Mouse (Mus musculus) kidney, postnatal 0 days (tissue): ENCODE data around the gene Gm12695. TPM values are rescaled to one million over a fixed set of nuclear protein-coding genes. Genes with fewer than 3 reads are reported as not detected.

Source experiments
- ATAC-seq: fragments of 200-750 bp; cut with Nextera tagmentation; replicated peaks from 2 replicates; pipeline ENCODE4 v1.8.0; 2017; ENCODE audit warnings: low read depth, moderate number of reproducible peaks, moderate TSS enrichment, moderate library complexity; ENCODE audit not compliant: low FRiP score
- DNase-seq: peaks from one replicate; pipeline ENCODE4 v3.0.0-alpha.2; 2016; ENCODE audit warnings: low spot score
- H3K27ac ChIP-seq: fragments of 300-500 bp; sonication (generic); 2 replicates; pipeline ENCODE4 v1.5.1; 2014; ENCODE audit warnings: mild to moderate bottlenecking
- H3K27me3 ChIP-seq: fragments of 300-500 bp; sonication (generic); 2 replicates; pipeline ENCODE4 v1.6.1; 2014; ENCODE audit warnings: low read length, mixed read lengths; ENCODE audit not compliant: insufficient read depth
- H3K36me3 ChIP-seq: fragments of 300-500 bp; sonication (generic); 2 replicates; pipeline ENCODE4 v1.6.1; 2014; ENCODE audit warnings: low read length, mixed read lengths; ENCODE audit not compliant: insufficient read depth
- H3K4me1 ChIP-seq: fragments of 300-500 bp; sonication (generic); replicated peaks from 2 replicates; pipeline ENCODE4 v1.6.1; 2014; ENCODE audit warnings: antibody characterized with exemption, low read length, mixed read lengths; ENCODE audit not compliant: insufficient read depth
- H3K4me2 ChIP-seq: fragments of 300-500 bp; sonication (generic); 2 replicates; pipeline ENCODE4 v1.6.1; 2014; ENCODE audit warnings: mild to moderate bottlenecking, low read length, moderate library complexity, mixed read lengths
- H3K4me3 ChIP-seq: fragments of 300-500 bp; sonication (generic); replicated peaks from 2 replicates; pipeline ENCODE4 v1.5.1; 2014; ENCODE audit warnings: low read depth, low read length
- H3K9ac ChIP-seq: fragments of 300-500 bp; sonication (generic); 2 replicates; pipeline ENCODE4 v1.6.1; 2014; ENCODE audit warnings: low read depth, low read length
- H3K9me3 ChIP-seq: fragments of 300-500 bp; sonication (generic); replicated peaks from 2 replicates; pipeline ENCODE4 v1.6.1; 2016; ENCODE audit warnings: low read length, inconsistent platforms, mixed read lengths
- CTCF ChIP-seq: IDR thresholded peaks from 2 replicates; pipeline ENCODE4 v1.5.1; 2016; ENCODE audit warnings: antibody characterized with exemption, low read depth, mild to moderate bottlenecking, moderate library complexity
- WGBS: fragments of 180-500 bp; shearing (Covaris S2); extraction: QIAGEN DNeasy Blood & Tissue Kit; methylation state at CpG from one replicate; pipeline ENCODE4 v1.1.7; 2014; 5-methylcytosine and 5-hydroxymethylcytosine counted together
- polyA plus RNA-seq: library from polyadenylated mRNA; unstranded; fragments of >200 nt; fragmentation: Nextera tagmentation; extraction: Ambion mirVana; gene quantifications from 2 replicates; pipeline ENCODE4 v1.2.1, GENCODE M21; 2015

The Gm12695 gene
- polyA plus RNA-seq, 1 experiment from 2014 or later = not detected

- TF ChIP-seq CTCF = no peak
- Histone ChIP-seq H3K4me2 (no peak overlapping the region), H3K9me3 (no peaks in the 10 kb centered on the region), H3K27me3 (no peaks in the 10 kb centered on the region), H3K27ac (no peak overlapping the region), H3K36me3 (no peaks in the 10 kb centered on the region), H3K4me3 (no peak overlapping the region), H3K4me1 (no peaks in the 10 kb centered on the region), H3K9ac (no peak overlapping the region)
- no peak for ATAC-seq
- no peak for DNase-seq
- 40% methylated on average over 3 of the region's 3 CpGs for WGBS
These were observed 4.9 kb upstream of the Gm12695 start for GRCm38 (mm10) chr4:96789905-96790304.

- 30% methylated on average over 7 of the region's 7 CpGs for WGBS
- no peak overlapping the region for H3K27ac ChIP-seq
- H3K4me1 ChIP-seq = no peaks in the 10 kb centered on the region
- H3K9me3 ChIP-seq = no peaks in the 10 kb centered on the region
- H3K9ac ChIP-seq = no peak overlapping the region
- no peak for TF ChIP-seq CTCF
- no peak for DNase-seq
- H3K36me3 ChIP-seq = no peaks in the 10 kb centered on the region
- ATAC-seq = no peak; the same call in 1 of the 2 replicates
- H3K4me3 ChIP-seq = no peak overlapping the region
- no peaks in the 10 kb centered on the region for H3K27me3 ChIP-seq
- no peak overlapping the region for H3K4me2 ChIP-seq
These were observed 1.6 kb upstream of the Gm12695 start for GRCm38 (mm10) chr4:96786610-96787009.

- H3K36me3 ChIP-seq = no peaks in the 10 kb centered on the region
- H3K9me3 ChIP-seq = no peaks in the 10 kb centered on the region
- no peak overlapping the region for H3K27ac ChIP-seq
- no peak overlapping the region for H3K4me3 ChIP-seq
- DNase-seq = no peak
- H3K4me2 ChIP-seq = no peak overlapping the region
- no peak for ATAC-seq
- H3K27me3 ChIP-seq = no peaks in the 10 kb centered on the region
- 73% methylated on average over 3 of the region's 3 CpGs for WGBS
- H3K4me1 ChIP-seq = no peaks in the 10 kb centered on the region
- TF ChIP-seq CTCF = no peak
- H3K9ac ChIP-seq = no peak overlapping the region
These were observed 11.9 kb downstream of the Gm12695 start for GRCm38 (mm10) chr4:96772966-96773566.

GRCm38 (mm10) chr4:96766396-96766998, 18.5 kb downstream of the Gm12695 start:
- H3K4me2 ChIP-seq = no peak overlapping the region
- no peaks in the 10 kb centered on the region for H3K36me3 ChIP-seq
- H3K4me1 ChIP-seq = no peaks in the 10 kb centered on the region
- H3K4me3 ChIP-seq = no peak overlapping the region
- no peaks in the 10 kb centered on the region for H3K9me3 ChIP-seq
- H3K27ac ChIP-seq = no peak overlapping the region
- H3K9ac ChIP-seq = no peak overlapping the region
- 59% methylated on average over 2 of the region's 2 CpGs for WGBS
- ATAC-seq = no peak
- TF ChIP-seq CTCF = no peak
- no peak for DNase-seq
- no peaks in the 10 kb centered on the region for H3K27me3 ChIP-seq

- ATAC-seq = no peak
- 39% methylated on average over 1 of the region's 1 CpGs for WGBS
- TF ChIP-seq CTCF = no peak
- H3K4me3 ChIP-seq = no peak overlapping the region
- no peaks in the 10 kb centered on the region for H3K9me3 ChIP-seq
- DNase-seq = no peak
- H3K9ac ChIP-seq = no peak overlapping the region
- no peaks in the 10 kb centered on the region for H3K27me3 ChIP-seq
- H3K4me1 ChIP-seq = no peaks in the 10 kb centered on the region
- H3K27ac ChIP-seq = no peak overlapping the region
- no peak overlapping the region for H3K4me2 ChIP-seq
- no peaks in the 10 kb centered on the region for H3K36me3 ChIP-seq
These were observed 33.0 kb downstream of the Gm12695 start for GRCm38 (mm10) chr4:96751953-96752352.

GRCm38 (mm10) chr4:96740472-96740871, 44.5 kb downstream of the Gm12695 start:
- Histone ChIP-seq H3K9ac (no peak overlapping the region), H3K9me3 (no peaks in the 10 kb centered on the region), H3K4me2 (no peak overlapping the region), H3K27me3 (no peaks in the 10 kb centered on the region), H3K4me3 (no peak overlapping the region), H3K36me3 (no peaks in the 10 kb centered on the region), H3K27ac (no peak overlapping the region), H3K4me1 (no peaks in the 10 kb centered on the region)
- no peak for ATAC-seq
- no peak for TF ChIP-seq CTCF
- WGBS = 94% methylated on average over 3 of the region's 3 CpGs
- DNase-seq = no peak
